Mouse (Mus musculus) monocyte, adult 2 months (primary cell): Measurements from ENCODE around the gene Olfr23.
"Not testable (repeated sequence)": the region's sequence is repeated elsewhere in the genome, so short reads cannot be mapped to it uniquely, and the experiment has no call there.

Experiments used
- DNase-seq, 2 experiments: peaks; one replicate each; pipeline ENCODE4 v3.0.0; 2022; ENCODE audit warnings: low spot score in 2 of 2, low read depth in 1 of 2

Olfr23 gene

DNA sequence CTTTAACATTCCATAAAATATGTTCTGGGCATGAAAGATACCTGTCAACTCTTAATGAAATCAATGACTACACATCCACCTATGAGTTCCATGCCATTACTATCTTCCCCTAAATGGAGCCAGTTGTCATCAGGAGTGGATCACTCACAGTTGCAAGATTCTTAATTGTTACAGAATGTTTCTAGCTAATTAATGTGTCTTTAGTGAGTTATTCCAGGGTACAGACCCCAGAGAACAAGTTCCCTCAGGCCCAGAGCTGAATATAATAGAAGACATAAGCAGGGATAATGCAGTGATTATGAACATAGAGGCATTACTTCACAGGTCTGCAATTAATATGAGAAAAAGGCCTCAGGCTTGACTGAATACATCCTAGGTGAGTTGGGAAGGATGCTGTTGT, at the start of gene Olfr23:
TSS of gene Olfr23 (plus strand) at position 301 of the 400 bp plus-strand sequence.
- DNase-seq, result no peak

DNA sequence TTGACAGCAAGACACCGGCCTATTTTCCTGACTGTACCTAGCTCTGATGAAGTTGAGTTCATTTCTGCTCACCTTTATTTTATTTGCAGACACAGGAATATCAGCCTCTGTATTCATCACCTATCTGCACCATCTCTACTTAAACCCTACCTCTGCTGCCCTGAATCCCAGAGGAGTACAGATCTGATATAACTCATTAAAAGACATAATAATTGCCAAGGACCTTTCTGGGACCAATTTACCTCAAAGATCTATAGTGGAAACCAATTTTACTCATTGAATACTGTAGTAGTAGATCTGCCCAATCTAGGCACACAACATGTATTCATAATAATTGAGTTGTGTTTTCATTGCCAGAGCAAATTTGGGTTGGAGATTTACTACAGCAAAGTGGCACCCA, 45.8 kb upstream of the Olfr23 start, which contains the start of gene Olfr394:
TSS of gene Olfr394 (minus strand) at position 101 of the 400 bp plus-strand sequence.
- DNase-seq, result no peak

DNA sequence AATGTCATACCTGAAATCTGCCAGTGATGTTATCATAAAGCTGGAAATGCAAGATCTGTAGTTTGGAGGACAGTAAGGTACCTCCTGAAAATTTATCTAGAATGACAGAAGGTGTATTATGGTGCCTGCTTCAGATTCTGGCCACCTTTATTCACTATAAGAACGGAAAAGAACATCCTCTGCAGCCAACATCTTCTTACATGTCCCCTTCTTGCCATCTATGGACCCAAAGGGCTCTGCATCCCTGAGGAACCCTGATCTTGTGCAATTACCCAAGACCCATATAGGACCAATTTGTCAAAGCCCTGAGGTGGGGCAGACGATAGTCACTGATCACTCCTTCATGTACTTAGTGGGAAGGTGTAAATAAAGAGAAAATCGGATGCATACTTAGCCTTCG, 27.3 kb upstream of the Olfr23 start, which contains the start of gene Olfr395:
TSS of gene Olfr395 (minus strand) at position 101 of the 400 bp plus-strand sequence.
- not testable (repeated sequence) for DNase-seq

DNA sequence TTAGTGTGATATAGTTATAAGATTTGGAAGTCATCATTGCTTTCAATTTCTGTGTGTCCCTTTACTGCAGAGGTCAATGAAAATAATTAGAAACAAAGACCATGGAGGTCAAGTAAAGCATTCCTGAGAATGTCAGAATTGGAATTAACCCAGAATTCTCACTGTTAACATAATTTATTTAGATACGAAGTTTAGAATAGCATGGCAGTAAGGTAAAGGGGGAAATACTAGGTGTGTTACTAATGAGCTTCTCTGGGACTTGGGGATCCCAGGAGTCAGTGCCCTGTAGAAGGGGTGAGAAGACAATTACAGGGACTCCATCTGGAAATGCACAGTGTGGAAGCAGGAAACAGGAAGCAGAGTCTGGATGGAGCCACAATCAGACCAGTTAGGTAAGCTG, 24.0 kb downstream of the Olfr23 start, which contains the start of gene Olfr397:
TSS of gene Olfr397 (plus strand) at position 301 of the 400 bp plus-strand sequence.
- DNase-seq, result no peak

DNA sequence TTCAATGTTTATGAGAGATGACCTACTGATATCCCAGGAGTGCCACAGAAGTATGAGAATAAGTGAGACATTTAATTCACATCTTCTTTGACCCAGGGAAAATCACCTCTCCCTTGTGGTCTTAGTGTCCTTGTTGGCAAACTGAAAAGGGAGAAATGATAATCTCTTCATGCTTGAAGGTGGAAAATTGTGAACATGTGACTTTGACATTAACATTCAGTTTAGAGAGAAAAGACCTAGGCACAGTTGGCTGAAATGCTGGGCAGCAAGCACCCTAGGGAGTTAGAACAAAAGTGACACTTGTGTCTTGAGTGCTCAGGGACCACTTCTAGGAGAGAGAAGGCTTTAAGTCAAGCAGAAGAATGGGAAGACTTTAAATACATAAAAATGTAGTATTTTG, 53.8 kb downstream of the Olfr23 start, which contains the start of gene Olfr398:
TSS of gene Olfr398 (minus strand) at position 101 of the 400 bp plus-strand sequence.
- no peak for DNase-seq
